Mouse (Mus musculus): ENCODE data around the gene Galnt9. TPM values are rescaled to one million over a fixed set of nuclear protein-coding genes. Genes with fewer than 3 reads are reported as not detected.

The Galnt9 gene
- polyA plus RNA-seq, 1 experiment from 2014 or later = 23.9 TPM

DNA sequence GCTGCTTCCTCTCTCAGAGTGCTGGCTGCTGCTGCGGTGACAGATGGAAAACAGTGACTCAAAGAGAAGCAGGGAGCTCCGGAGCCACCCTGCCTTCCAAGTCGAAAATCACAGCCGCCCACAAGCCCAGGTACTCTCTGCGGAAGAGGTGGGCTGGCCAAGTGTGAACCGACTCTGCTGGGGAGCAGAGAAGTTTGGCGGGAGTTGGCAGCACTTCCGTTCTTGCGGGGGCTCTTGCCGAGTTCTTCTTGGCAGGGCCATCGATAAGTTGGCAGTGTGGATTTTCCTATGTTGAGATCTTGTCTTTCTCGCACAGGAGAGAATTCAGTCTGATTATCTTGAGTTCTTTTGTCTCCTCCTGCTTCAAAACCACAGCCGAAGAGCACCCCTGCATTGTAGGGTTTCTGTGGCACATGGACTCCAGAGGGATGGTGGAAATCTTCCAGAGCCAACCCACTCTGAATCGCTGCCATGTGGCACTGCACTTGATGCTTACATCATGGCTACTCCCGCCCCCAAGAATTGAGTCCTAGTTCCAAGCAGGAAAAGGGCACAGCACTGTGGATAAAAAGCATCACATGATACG, 18.7 kb downstream of the Galnt9 start:
- 82% methylated on average over 16 of the region's 16 CpGs for WGBS
- H3K9me3 ChIP-seq (ENCODE audit: control insufficient read depth, low read length) = no peaks in the 10 kb centered on the region
- no peak overlapping the region for H3K27ac ChIP-seq
- H3K27me3 ChIP-seq (ENCODE audit: control insufficient read depth, insufficient read depth, low read length) = no peaks in the 10 kb centered on the region
- ATAC-seq (ENCODE audit: low FRiP score) (no peak), DNase-seq (ENCODE audit: low spot score) (no peak)
- no peak overlapping the region for H3K9ac ChIP-seq
- no peak overlapping the region for H3K4me3 ChIP-seq (replicated peaks; ENCODE audit: low read length)
- no peaks in the 10 kb centered on the region for H3K36me3 ChIP-seq (replicated peaks; ENCODE audit: control insufficient read depth, insufficient read depth)
- H3K4me1 ChIP-seq (replicated peaks; ENCODE audit: control insufficient read depth, insufficient read depth, low read length) = no peaks in the 10 kb centered on the region
- no peak overlapping the region for H3K4me2 ChIP-seq (replicated peaks)

DNA sequence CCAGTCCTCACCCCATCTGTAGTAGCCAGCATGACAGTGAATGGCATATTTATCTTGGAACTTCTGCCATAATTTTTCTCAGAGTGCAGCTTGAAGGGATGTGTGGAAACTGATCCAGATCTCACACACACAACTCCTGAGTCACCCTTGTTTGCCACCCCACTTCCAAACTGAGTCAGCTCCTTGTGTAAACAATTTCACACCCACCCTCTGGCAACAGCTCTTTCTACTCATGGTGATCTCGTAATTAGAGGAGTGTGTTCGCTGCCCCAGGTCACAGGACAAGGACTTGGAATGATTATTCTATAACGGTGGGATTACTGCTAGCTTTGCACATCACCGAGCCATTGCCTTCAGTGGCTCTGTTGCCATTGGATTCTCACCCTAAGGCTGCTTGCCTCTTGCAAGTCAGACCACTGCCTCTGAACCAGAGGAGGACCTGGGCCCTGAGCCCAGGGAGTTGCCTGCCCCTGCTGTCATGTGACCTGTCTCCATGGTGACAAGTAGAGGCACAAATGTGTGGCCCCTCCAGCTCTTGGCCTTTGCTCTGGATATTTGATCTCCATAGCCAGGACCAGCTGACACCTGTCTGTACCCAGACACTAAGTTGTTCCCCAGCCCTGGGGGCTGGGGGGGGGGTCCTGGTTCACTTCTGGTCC, 21.0 kb downstream of the Galnt9 start:
- Histone ChIP-seq H3K27ac (no peak overlapping the region), H3K4me1 (replicated peaks; ENCODE audit: control insufficient read depth, insufficient read depth, low read length) (0 out of 2 replicates have a peak, but pooled peaks cover 5% of the 10 kb centered on the region), H3K9ac (no peak overlapping the region), H3K27me3 (ENCODE audit: control insufficient read depth, insufficient read depth, low read length) (no peaks in the 10 kb centered on the region), H3K4me3 (replicated peaks; ENCODE audit: low read length) (no peak overlapping the region), H3K36me3 (replicated peaks; ENCODE audit: control insufficient read depth, insufficient read depth) (no peaks in the 10 kb centered on the region), H3K9me3 (ENCODE audit: control insufficient read depth, low read length) (no peaks in the 10 kb centered on the region), H3K4me2 (replicated peaks) (no peak overlapping the region)
- ATAC-seq (ENCODE audit: low FRiP score) (no peak), DNase-seq (ENCODE audit: low spot score) (no peak)
- WGBS = 60% methylated on average over 4 of the region's 4 CpGs

GRCm38 (mm10) chr5:110567547-110567946, 23.4 kb downstream of the Galnt9 start:
- Histone ChIP-seq H3K27me3 (ENCODE audit: control insufficient read depth, insufficient read depth, low read length) (no peaks in the 10 kb centered on the region), H3K9me3 (ENCODE audit: control insufficient read depth, low read length) (no peaks in the 10 kb centered on the region), H3K9ac (no peak overlapping the region), H3K4me2 (replicated peaks) (no peak overlapping the region), H3K27ac (no peak overlapping the region), H3K4me1 (replicated peaks; ENCODE audit: control insufficient read depth, insufficient read depth, low read length) (0 out of 2 replicates have a peak, but pooled peaks cover 5% of the 10 kb centered on the region), H3K4me3 (replicated peaks; ENCODE audit: low read length) (no peak overlapping the region), H3K36me3 (replicated peaks; ENCODE audit: control insufficient read depth, insufficient read depth) (no peaks in the 10 kb centered on the region)
- ATAC-seq (ENCODE audit: low FRiP score) (no peak), DNase-seq (ENCODE audit: low spot score) (no peak)
- WGBS = 80% methylated on average over 2 of the region's 2 CpGs

GRCm38 (mm10) chr5:110574888-110575287, 30.7 kb downstream of the Galnt9 start:
- H3K36me3 ChIP-seq (replicated peaks; ENCODE audit: control insufficient read depth, insufficient read depth) = 0 out of 2 replicates have a peak, but pooled peaks cover 3% of the 10 kb centered on the region
- 68% methylated on average over 6 of the region's 6 CpGs for WGBS
- no peak overlapping the region for H3K4me2 ChIP-seq (replicated peaks)
- no peak for ATAC-seq (ENCODE audit: low FRiP score)
- no peaks in the 10 kb centered on the region for H3K4me1 ChIP-seq (replicated peaks; ENCODE audit: control insufficient read depth, insufficient read depth, low read length)
- H3K9ac ChIP-seq = no peak overlapping the region
- DNase-seq (ENCODE audit: low spot score) = no peak
- no peak overlapping the region for H3K27ac ChIP-seq
- no peaks in the 10 kb centered on the region for H3K9me3 ChIP-seq (ENCODE audit: control insufficient read depth, low read length)
- H3K27me3 ChIP-seq (ENCODE audit: control insufficient read depth, insufficient read depth, low read length) = no peaks in the 10 kb centered on the region; the same call in 1 of the 2 replicates
- H3K4me3 ChIP-seq (replicated peaks; ENCODE audit: low read length) = no peak overlapping the region

DNA sequence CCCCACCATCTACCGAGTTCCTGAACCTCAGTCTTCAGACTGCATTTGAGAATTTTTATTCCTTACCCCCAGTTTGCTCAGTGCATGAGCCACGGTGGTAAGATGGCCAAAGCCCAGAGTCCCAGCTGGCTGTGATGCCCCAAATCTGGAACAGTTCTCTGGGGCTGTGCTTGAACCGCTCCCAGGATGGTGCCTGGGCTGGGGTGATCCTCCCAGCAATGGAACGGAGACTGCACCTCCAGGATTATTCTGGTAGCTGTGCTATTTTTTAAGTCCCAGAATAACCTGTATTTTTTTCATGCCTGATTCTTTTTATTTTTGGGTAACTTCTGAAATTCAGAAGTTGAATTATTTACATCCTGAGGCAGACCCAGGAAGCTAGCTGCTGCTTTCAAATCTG, 35.1 kb downstream of the Galnt9 start:
- H3K36me3 ChIP-seq (replicated peaks; ENCODE audit: control insufficient read depth, insufficient read depth) = 0 out of 2 replicates have a peak, but pooled peaks cover 3% of the 10 kb centered on the region
- ATAC-seq (ENCODE audit: low FRiP score) (no peak), DNase-seq (ENCODE audit: low spot score) (no peak)
- no peak overlapping the region for H3K4me2 ChIP-seq (replicated peaks)
- H3K4me3 ChIP-seq (replicated peaks; ENCODE audit: low read length) = no peak overlapping the region
- no peak overlapping the region for H3K27ac ChIP-seq
- H3K27me3 ChIP-seq (ENCODE audit: control insufficient read depth, insufficient read depth, low read length) = no peaks in the 10 kb centered on the region; the same call in 1 of the 2 replicates
- H3K9ac ChIP-seq = no peak overlapping the region
- WGBS = 93% methylated on average over 4 of the region's 4 CpGs
- H3K4me1 ChIP-seq (replicated peaks; ENCODE audit: control insufficient read depth, insufficient read depth, low read length) = peaks cover 11% of the 10 kb centered on the region; the same call in 1 of the 2 replicates
- H3K9me3 ChIP-seq (ENCODE audit: control insufficient read depth, low read length) = no peaks in the 10 kb centered on the region

GRCm38 (mm10) chr5:110580569-110581239, 36.5 kb downstream of the Galnt9 start:
- H3K27me3 ChIP-seq (ENCODE audit: control insufficient read depth, insufficient read depth, low read length) = no peaks in the 10 kb centered on the region; the same call in 1 of the 2 replicates
- H3K4me3 ChIP-seq (replicated peaks; ENCODE audit: low read length) = no peak overlapping the region
- peaks cover 11% of the 10 kb centered on the region; the same call in 1 of the 2 replicates for H3K4me1 ChIP-seq (replicated peaks; ENCODE audit: control insufficient read depth, insufficient read depth, low read length)
- DNase-seq (ENCODE audit: low spot score) (peak; percentile 41), ATAC-seq (ENCODE audit: low FRiP score) (peak; percentile 45; the same call in 1 of the 2 replicates)
- 50% methylated on average over 19 of the region's 19 CpGs for WGBS
- H3K9me3 ChIP-seq (ENCODE audit: control insufficient read depth, low read length) = no peaks in the 10 kb centered on the region
- no peak overlapping the region for H3K9ac ChIP-seq
- 0 out of 2 replicates have a peak, but pooled peaks cover 3% of the 10 kb centered on the region for H3K36me3 ChIP-seq (replicated peaks; ENCODE audit: control insufficient read depth, insufficient read depth)
- peak overlapping the region; percentile 57; the same call in 1 of the 2 replicates for H3K27ac ChIP-seq
- H3K4me2 ChIP-seq (replicated peaks) = no peak overlapping the region

DNA sequence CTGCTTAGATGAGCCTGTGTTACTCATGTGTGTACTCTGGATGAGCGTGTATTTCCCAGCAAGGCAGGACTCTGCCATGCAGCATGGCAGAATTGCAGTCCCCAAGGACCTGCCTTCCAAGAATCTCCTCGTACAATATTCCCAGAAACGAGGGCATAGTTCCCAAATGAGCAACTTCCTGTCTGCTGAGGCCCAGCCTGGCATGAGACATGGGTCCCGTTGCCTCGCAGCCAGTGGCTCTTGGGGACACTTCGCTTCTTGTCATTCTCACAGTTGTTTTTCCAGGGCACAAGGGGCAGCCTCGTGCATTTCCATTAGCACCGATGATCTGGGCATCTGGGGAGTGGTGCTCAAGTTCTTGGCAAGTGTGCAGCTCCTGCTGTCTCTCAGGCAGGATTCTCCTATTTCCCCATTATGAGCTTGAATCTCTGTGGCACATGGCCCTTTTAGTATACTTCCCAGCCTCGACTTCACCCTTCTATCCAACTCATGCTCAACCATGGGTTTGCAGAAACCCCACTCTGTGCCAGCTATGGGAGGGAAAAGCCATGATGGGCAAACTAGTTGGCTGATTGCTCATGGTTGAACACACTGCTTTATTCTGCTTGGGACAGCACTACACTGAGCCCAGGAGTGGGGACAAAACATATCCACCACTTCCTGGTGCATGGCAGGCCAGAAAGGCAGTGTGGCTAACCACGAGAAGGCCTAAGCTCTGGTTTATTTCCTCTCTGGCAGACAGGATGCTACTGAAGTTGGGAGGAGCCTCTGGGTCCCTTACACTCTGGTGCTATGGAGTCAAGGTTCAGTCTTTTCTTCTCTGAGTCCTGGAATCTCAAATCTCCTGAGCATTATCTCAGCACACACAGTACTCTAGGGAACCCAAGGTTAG, 38.7 kb downstream of the Galnt9 start:
- 62% methylated on average over 10 of the region's 10 CpGs for WGBS
- Histone ChIP-seq H3K4me1 (replicated peaks; ENCODE audit: control insufficient read depth, insufficient read depth, low read length) (peaks cover 11% of the 10 kb centered on the region; the same call in 1 of the 2 replicates), H3K9ac (no peak overlapping the region), H3K9me3 (ENCODE audit: control insufficient read depth, low read length) (no peaks in the 10 kb centered on the region), H3K36me3 (replicated peaks; ENCODE audit: control insufficient read depth, insufficient read depth) (no peaks in the 10 kb centered on the region), H3K27ac (no peak overlapping the region), H3K4me2 (replicated peaks) (no peak overlapping the region), H3K27me3 (ENCODE audit: control insufficient read depth, insufficient read depth, low read length) (no peaks in the 10 kb centered on the region), H3K4me3 (replicated peaks; ENCODE audit: low read length) (no peak overlapping the region)
- ATAC-seq (ENCODE audit: low FRiP score) (no peak), DNase-seq (ENCODE audit: low spot score) (no peak)

DNA sequence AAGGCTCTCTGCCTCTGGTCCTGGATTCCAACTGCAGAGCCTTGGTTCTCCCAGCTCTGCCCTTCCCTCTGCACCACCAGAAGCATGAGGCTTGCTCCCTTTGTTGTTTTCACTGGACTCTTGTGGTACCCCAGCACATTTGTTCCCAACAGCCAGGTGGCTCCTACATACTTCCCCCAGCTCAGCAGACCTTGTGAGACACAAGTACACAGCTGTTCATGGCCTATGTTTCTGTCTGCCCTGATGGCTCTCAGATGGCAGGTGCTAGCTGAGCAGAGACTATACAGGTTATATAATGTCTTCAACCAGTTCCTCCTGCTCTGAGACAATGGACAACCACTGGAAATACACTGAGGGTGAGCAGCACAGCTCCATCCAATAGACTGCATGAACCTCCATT, 43.3 kb downstream of the Galnt9 start:
- Histone ChIP-seq H3K36me3 (replicated peaks; ENCODE audit: control insufficient read depth, insufficient read depth) (peaks cover 8% of the 10 kb centered on the region; the same call in 1 of the 2 replicates), H3K4me1 (replicated peaks; ENCODE audit: control insufficient read depth, insufficient read depth, low read length) (no peaks in the 10 kb centered on the region), H3K4me3 (replicated peaks; ENCODE audit: low read length) (no peak overlapping the region), H3K27ac (no peak overlapping the region), H3K9ac (no peak overlapping the region), H3K4me2 (replicated peaks) (no peak overlapping the region), H3K9me3 (ENCODE audit: control insufficient read depth, low read length) (no peaks in the 10 kb centered on the region), H3K27me3 (ENCODE audit: control insufficient read depth, insufficient read depth, low read length) (no peaks in the 10 kb centered on the region)
- no peak for DNase-seq (ENCODE audit: low spot score)
- ATAC-seq (ENCODE audit: low FRiP score) = no peak

All from hindbrain, embryonic 14.5 days (tissue).